Comparison of ENCODE assay signal across 14 mouse cellular contexts in the genomic region with DNA sequence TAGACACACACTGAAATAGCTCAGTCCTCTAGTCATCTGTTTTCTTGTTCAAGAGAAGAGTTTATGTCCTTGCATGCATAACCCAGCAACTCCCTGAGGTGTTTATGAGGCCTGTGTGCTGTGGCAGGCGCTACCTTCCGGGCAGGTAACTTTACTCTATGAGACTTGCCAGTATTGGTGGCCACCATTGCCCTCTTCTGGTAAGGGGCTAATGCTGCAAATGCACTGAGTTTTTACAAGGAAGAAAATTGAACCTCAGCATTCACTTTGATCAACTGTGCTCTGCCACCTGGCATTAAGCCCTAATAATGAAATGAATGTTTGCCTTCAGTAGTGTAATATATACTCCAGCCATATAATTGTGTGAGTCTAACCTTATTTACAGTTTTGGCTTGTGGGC.
DNase-seq lines count a peak whose midpoint lies in the region; ATAC-seq and TF ChIP-seq lines count a peak whose summit lies in the region.
"Had no signal": no experiment of that assay in that cellular context is flagged by ENCODE, and none has a peak within 500 bp of the region (broad histone marks: within the 10 kb centered on the region; RNA-seq: fewer than 3 reads in every experiment).

No protein-coding gene starts in this region.

- ATAC-seq in hindbrain, postnatal 0 days, result no peak
- no peak for ATAC-seq in hindbrain, embryonic 11.5 days (ENCODE audit: low FRiP score)
- ATAC-seq in lung, embryonic 14.5 days (ENCODE audit: insufficient read depth), result no peak
- no peak for ATAC-seq in stomach, postnatal 0 days (ENCODE audit: low FRiP score, low TSS enrichment)
- ATAC-seq in cerebellum, adult (ENCODE audit: insufficient number of reproducible peaks, low FRiP score, low TSS enrichment), result no peak
- ATAC-seq: forebrain, embryonic 15.5 days; hindbrain, embryonic 16.5 days had no signal

- no peak overlapping the region for H3K9ac ChIP-seq in hindbrain, postnatal 0 days (replicated peaks; ENCODE audit: low read length)
- H3K9ac ChIP-seq in hindbrain, embryonic 11.5 days (ENCODE audit: low read depth, low read length), result no peak overlapping the region
- no peak overlapping the region for H3K9ac ChIP-seq in lung, embryonic 14.5 days
- no peak overlapping the region for H3K9ac ChIP-seq in stomach, postnatal 0 days (ENCODE audit: low read length)
- H3K9ac ChIP-seq: forebrain, embryonic 15.5 days; kidney, embryonic 15.5 days; midbrain, embryonic 12.5 days had no signal

- H3K4me2 ChIP-seq in hindbrain, postnatal 0 days (ENCODE audit: low read depth, low read length), result no peak overlapping the region
- H3K4me2 ChIP-seq in hindbrain, embryonic 11.5 days (replicated peaks; ENCODE audit: low read depth, low read length), result no peak overlapping the region
- no peak overlapping the region for H3K4me2 ChIP-seq in lung, embryonic 14.5 days
- no peak overlapping the region for H3K4me2 ChIP-seq in stomach, postnatal 0 days (replicated peaks; ENCODE audit: low read depth)
- H3K4me2 ChIP-seq: forebrain, embryonic 15.5 days; kidney, embryonic 15.5 days; midbrain, embryonic 12.5 days had no signal

- H3K4me3 ChIP-seq in hindbrain, postnatal 0 days (ENCODE audit: low read length), result no peak overlapping the region
- H3K4me3 ChIP-seq in hindbrain, embryonic 11.5 days (ENCODE audit: low read depth, low read length), result no peak overlapping the region
- H3K4me3 ChIP-seq in lung, embryonic 14.5 days (ENCODE audit: low read depth, low read length), result no peak overlapping the region
- H3K4me3 ChIP-seq in stomach, postnatal 0 days (ENCODE audit: low read depth, low read length), result no peak overlapping the region
- H3K4me3 ChIP-seq: forebrain, embryonic 15.5 days; kidney, embryonic 15.5 days; midbrain, embryonic 12.5 days had no signal

- H3K4me1 ChIP-seq in hindbrain, postnatal 0 days (ENCODE audit: insufficient read depth, low read length), result no peaks in the 10 kb centered on the region
- no peaks in the 10 kb centered on the region for H3K4me1 ChIP-seq in hindbrain, embryonic 11.5 days (replicated peaks; ENCODE audit: control insufficient read depth, insufficient read depth, low read length)
- no peaks in the 10 kb centered on the region for H3K4me1 ChIP-seq in lung, embryonic 14.5 days (ENCODE audit: insufficient read depth)
- no peaks in the 10 kb centered on the region for H3K4me1 ChIP-seq in stomach, postnatal 0 days (replicated peaks; ENCODE audit: control insufficient read depth, insufficient read depth)

- WGBS in hindbrain, postnatal 0 days, result 92% methylated on average over 2 of the region's 2 CpGs
- 91% methylated on average over 2 of the region's 2 CpGs for whole genome bisulfite sequencing in hindbrain, embryonic 11.5 days
- WGBS in lung, embryonic 14.5 days, result 88% methylated on average over 2 of the region's 2 CpGs
- WGBS in stomach, postnatal 0 days, result 96% methylated on average over 2 of the region's 2 CpGs

- H3K27me3 ChIP-seq in hindbrain, postnatal 0 days (ENCODE audit: insufficient read depth, low read length), result no peaks in the 10 kb centered on the region
- H3K27me3 ChIP-seq in hindbrain, embryonic 11.5 days (ENCODE audit: control insufficient read depth, insufficient read depth, low read length), result no peaks in the 10 kb centered on the region
- no peaks in the 10 kb centered on the region for H3K27me3 ChIP-seq in lung, embryonic 14.5 days (ENCODE audit: insufficient read depth, low read length)
- H3K27me3 ChIP-seq in stomach, postnatal 0 days (ENCODE audit: control insufficient read depth, insufficient read depth, low read length), result no peaks in the 10 kb centered on the region
- H3K27me3 ChIP-seq: kidney, embryonic 15.5 days; midbrain, embryonic 12.5 days had no signal

- no peaks in the 10 kb centered on the region for H3K36me3 ChIP-seq in hindbrain, postnatal 0 days (ENCODE audit: insufficient read depth, low read length)
- no peaks in the 10 kb centered on the region for H3K36me3 ChIP-seq in hindbrain, embryonic 11.5 days (ENCODE audit: control insufficient read depth, insufficient read depth, low read length)
- H3K36me3 ChIP-seq in lung, embryonic 14.5 days (ENCODE audit: insufficient read depth), result no peaks in the 10 kb centered on the region
- no peaks in the 10 kb centered on the region for H3K36me3 ChIP-seq in stomach, postnatal 0 days (ENCODE audit: control insufficient read depth, insufficient read depth, low read length)
- H3K36me3 ChIP-seq: forebrain, embryonic 15.5 days; kidney, embryonic 15.5 days; midbrain, embryonic 12.5 days had no signal

- TF ChIP-seq CTCF in hindbrain, postnatal 0 days (IDR thresholded peaks at IDR 0.05; ENCODE audit: low read depth), result peak; percentile 42; the same call in 1 of the 2 replicates
- peak; percentile 37 for TF ChIP-seq CTCF in lung, embryonic 14.5 days (IDR thresholded peaks at IDR 0.05; ENCODE audit: low read depth)
- peak; percentile 55 for TF ChIP-seq CTCF in stomach, postnatal 0 days (IDR thresholded peaks at IDR 0.05; ENCODE audit: low read depth)

- no peak overlapping the region for H3K27ac ChIP-seq in hindbrain, postnatal 0 days
- no peak overlapping the region for H3K27ac ChIP-seq in hindbrain, embryonic 11.5 days (ENCODE audit: low read depth, low read length)
- no peak overlapping the region for H3K27ac ChIP-seq in lung, embryonic 14.5 days (ENCODE audit: low read depth)
- H3K27ac ChIP-seq in stomach, postnatal 0 days (replicated peaks), result no peak overlapping the region
- H3K27ac ChIP-seq: forebrain, embryonic 15.5 days; kidney, embryonic 15.5 days; midbrain, embryonic 12.5 days had no signal

- no peaks in the 10 kb centered on the region for H3K9me3 ChIP-seq in hindbrain, postnatal 0 days (ENCODE audit: low read length)
- H3K9me3 ChIP-seq in hindbrain, embryonic 11.5 days (ENCODE audit: control insufficient read depth, low read length), result no peaks in the 10 kb centered on the region
- no peaks in the 10 kb centered on the region for H3K9me3 ChIP-seq in lung, embryonic 14.5 days (ENCODE audit: low read depth, low read length)
- H3K9me3 ChIP-seq in stomach, postnatal 0 days (ENCODE audit: control insufficient read depth, low read length), result no peaks in the 10 kb centered on the region
- H3K9me3 ChIP-seq: forebrain, embryonic 15.5 days; kidney, embryonic 15.5 days; midbrain, embryonic 12.5 days had no signal

- TF ChIP-seq EP300 in stomach, postnatal 0 days (optimal IDR thresholded peaks at IDR 0.05), result no peak

- DNase-seq in hindbrain, postnatal 0 days (ENCODE audit: low spot score), result no peak
- DNase-seq in hindbrain, embryonic 11.5 days (ENCODE audit: low spot score), result no peak
- no peak for DNase-seq in lung, embryonic 14.5 days
- DNase-seq in lung, postnatal 25 days (ENCODE audit: low spot score), result no peak
- DNase-seq in NIH3T3 (ENCODE audit: low read depth), result peak; percentile 9
- DNase-seq in stomach, postnatal 0 days (ENCODE audit: low spot score), result no peak
- DNase-seq: cerebellum, adult 9-10 months; lung, postnatal 4 days; thymus, postnatal 4 days had no signal
